Mouse (Mus musculus) thymus, adult 2 months (tissue): ENCODE measurements at regions not wholly inside any gene's neighbourhood (a gene's known extent, or its start where the extent isn't known, plus 50 kb on each side); places are given as distances from the start of the nearest gene placed in this dataset.
"Not testable (repeated sequence)": the region's sequence is repeated elsewhere in the genome, so short reads cannot be mapped to it uniquely, and the experiment has no call there.

Experiments
- CTCF ChIP-seq: fragments of 200-500 bp; IDR thresholded peaks from 2 replicates; pipeline ENCODE4 v1.5.1; 2012; ENCODE audit warnings: mild to moderate bottlenecking, control low read depth, low read length, moderate library complexity, borderline replicate concordance; ENCODE audit not compliant: control insufficient read depth, poor library complexity, insufficient read depth; ENCODE audit errors: extremely low read depth
- POLR2A ChIP-seq: fragments of 200-500 bp; IDR thresholded peaks from 2 replicates; pipeline ENCODE4 v1.6.1; 2012; ENCODE audit warnings: mild to moderate bottlenecking, low read length, control low read depth, moderate library complexity; ENCODE audit not compliant: control insufficient read depth, poor library complexity, insufficient read depth; ENCODE audit errors: extremely low read depth

DNA sequence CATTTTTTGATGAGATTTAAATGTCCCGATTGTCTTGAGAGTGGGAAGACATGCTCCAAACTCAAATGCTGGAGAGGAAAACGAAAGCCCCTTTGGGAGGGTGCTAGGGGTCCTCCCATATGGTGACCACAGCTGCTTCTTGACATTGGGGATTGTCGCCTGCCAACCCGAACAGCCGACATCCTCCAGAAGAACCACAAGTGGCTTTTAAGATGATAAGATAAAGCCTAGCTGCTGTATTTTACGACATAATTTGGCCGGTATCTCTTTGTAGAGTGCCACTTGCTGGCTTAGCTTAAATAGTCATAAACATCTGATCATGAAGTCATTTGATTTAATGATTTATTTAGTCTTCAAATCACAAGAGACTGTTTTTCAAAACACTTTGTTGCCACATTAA is 156.1 kb downstream of the Rab10 start:
- not testable (repeated sequence) for TF ChIP-seq CTCF, POLR2A
